Mouse (Mus musculus) brown adipose tissue, adult 24 weeks (tissue): ENCODE measurements around the gene Lpar3. TPM values are rescaled to one million over a fixed set of nuclear protein-coding genes. Genes with fewer than 3 reads are reported as not detected.

ENCODE experiments used
- H3K27ac ChIP-seq: fragments of 200-500 bp; replicated peaks from 2 replicates; pipeline ENCODE4 v1.5.1; 2012; ENCODE audit warnings: low read depth, mild to moderate bottlenecking, low read length
- H3K4me1 ChIP-seq: fragments of 200-500 bp; 2 replicates; pipeline ENCODE4 v1.6.1; 2012; ENCODE audit warnings: low read length, mixed read lengths; ENCODE audit not compliant: control insufficient read depth, insufficient read depth, insufficient read length
- H3K4me3 ChIP-seq: fragments of 200-500 bp; 2 replicates; pipeline ENCODE4 v1.5.1; 2012; ENCODE audit warnings: low read depth, mild to moderate bottlenecking, low read length, moderate library complexity; ENCODE audit not compliant: insufficient read depth
- polyA plus RNA-seq: library from polyadenylated mRNA; stranded (reverse); fragments of >200 nt; gene quantifications from 2 replicates; pipeline ENCODE4 v1.2.4, GENCODE M21; 2012; ENCODE audit not compliant: missing spikeins, insufficient read depth, insufficient read length

Lpar3 gene
- polyA plus RNA-seq, 1 experiment: not detected

DNA sequence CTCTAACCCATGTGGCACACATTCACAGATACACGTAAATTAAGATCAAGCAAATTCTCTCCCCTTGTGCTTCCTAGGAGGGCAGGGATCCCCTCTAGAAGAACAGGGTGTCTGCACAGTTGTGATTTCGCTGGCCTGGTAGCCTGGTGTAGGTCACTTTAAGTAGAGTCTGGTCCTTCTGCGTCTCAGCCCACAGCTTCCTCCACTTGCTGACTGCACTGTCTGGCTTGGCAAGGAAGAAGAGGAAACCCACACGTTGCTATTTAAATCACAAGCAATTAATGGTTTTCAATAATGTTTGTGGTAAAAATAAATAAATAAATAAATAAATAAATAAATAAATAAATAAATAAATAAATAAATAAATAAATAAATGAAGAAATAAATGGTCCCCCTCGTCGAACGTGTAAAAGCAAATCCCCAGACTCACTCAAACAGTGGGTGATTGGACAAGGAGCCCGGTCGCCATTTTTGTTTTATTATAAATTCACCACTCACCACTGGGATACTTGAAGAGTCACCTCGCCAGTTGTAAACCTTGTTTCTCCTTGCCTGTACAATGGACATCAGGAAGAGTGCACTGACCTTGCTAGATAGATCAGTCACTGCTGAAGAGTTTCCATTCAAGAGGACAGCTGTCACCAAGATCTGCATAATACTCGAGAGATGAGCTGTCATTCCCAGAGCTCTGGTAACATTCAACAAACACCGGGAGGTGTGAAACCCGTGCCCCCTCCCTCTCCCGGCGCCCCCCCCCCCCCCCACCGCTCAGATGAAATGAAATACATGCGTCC, 106.2 kb downstream of the Lpar3 start:
- Histone ChIP-seq H3K4me3 (no peak overlapping the region), H3K27ac (no peak overlapping the region), H3K4me1 (no peaks in the 10 kb centered on the region)

DNA sequence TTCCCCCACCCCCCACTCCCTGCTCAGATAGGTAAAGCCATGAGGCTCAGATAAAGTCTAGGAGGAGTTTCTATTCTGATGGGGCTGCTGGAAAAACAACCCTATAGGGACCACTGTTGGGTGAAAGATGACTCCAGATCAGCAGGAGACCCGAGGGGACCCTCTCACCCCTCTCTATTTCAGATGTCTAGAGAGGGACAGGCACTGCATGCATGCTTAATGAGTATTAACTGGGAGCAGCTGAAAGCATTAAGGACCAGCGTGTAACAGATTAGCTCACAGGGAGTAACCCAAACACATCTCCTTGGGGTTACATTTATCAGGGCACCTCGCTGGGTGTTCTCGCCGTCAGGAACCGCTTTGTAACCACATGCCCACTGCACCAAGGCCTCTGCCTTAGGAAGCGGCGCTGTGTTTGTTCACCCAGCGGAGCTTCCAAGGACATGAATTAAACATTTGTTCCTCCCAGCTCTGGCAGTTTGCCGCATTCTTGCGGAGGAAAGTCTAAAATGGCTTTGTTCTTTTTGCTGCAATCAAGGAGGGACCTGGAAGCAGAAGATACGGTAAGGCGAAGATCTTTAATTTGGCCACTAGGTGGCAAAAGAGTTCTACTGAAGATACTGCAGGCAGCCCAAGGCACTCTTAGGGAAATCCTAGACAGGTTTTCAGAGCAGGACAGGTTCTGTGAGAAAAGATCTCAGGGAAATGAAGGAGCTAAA, 106.9 kb downstream of the Lpar3 start:
- Histone ChIP-seq H3K4me3 (peak overlapping the region; percentile 36), H3K27ac (no peak overlapping the region), H3K4me1 (no peaks in the 10 kb centered on the region)

DNA sequence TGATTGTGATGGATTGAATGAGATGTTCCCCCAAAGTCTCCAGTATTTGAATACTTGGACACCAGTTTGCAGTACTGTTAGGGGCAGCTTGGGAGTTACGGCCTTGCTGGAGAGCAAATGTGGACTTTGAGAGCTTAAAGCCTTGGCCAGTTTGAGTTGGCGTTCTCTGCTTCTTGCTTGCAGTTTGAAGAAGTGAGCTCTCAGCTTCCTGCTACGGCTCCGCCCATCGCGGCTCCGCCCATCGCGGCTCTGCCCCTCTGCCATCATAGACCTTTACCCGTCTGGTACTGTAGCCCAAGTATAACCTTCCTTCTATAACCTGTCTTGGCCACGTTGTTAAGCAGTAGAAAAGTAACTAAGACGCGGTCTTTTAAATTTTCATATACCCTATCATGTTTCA, 108.0 kb downstream of the Lpar3 start:
- no peak overlapping the region for H3K27ac ChIP-seq
- no peak overlapping the region for H3K4me3 ChIP-seq
- no peaks in the 10 kb centered on the region for H3K4me1 ChIP-seq

DNA sequence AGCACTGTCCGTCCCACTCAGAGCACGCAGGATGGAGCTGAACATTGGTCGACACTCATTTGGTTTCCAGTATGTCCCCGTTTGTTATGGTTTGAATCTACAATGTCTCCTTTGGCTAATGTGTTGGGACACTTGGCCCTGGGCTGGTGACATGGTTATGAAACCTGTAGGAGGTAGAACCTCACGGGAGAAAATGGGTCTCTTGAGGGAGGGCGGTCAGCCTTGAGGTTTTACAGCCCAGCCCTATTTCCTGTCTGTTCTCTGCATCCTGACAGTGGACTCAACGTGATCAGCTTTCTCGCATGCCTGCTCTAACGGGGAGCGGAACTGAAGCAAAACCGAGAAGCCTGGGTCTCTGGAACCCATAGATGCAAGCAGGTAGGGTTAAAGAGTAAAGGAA, 111.1 kb downstream of the Lpar3 start:
- Histone ChIP-seq H3K27ac (no peak overlapping the region), H3K4me3 (no peak overlapping the region), H3K4me1 (no peaks in the 10 kb centered on the region; the same call in 1 of the 2 replicates)

DNA sequence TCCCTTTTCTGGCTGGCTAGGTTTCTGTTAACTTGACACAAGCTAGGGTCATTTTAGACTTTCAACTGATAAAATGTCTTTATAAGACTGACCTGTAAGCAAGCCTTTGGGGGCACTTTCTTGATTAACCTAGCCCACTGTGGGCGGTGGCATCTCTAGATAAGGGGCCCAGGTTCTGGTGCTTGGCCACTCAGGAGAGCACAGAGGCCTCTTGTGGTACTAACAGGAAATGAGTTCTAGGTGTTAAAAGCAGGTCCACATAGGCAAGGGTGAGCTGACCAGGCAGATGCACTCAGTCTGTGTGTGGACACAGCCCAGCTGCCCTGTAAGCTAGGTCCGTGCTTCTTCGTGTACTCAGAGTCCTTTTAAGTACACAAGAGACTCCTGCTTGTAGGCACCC, 112.5 kb downstream of the Lpar3 start:
- H3K4me1 ChIP-seq: no peaks in the 10 kb centered on the region; the same call in 1 of the 2 replicates
- no peak overlapping the region for H3K27ac ChIP-seq
- no peak overlapping the region for H3K4me3 ChIP-seq

DNA sequence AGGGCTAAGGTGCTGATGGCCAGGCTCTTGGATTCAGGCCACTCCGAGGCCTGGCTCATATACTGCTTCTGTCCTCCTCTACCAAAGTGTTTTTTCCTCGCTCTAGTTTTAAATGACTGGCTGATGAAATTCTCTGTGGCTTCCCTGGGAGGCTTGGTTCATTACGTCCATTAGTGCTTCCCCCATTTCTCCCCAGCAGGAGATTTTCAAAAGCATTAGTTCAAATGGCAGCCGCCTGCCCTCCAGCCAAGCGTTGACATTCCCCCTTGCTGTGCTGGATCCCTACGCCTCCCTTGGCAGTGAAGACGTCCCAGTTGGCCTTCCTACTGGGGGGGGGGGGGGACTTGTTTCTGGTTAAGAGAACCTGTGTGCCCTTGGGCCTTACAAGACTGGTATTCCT, 113.3 kb downstream of the Lpar3 start:
- Histone ChIP-seq H3K4me1 (no peaks in the 10 kb centered on the region; the same call in 1 of the 2 replicates), H3K4me3 (no peak overlapping the region), H3K27ac (no peak overlapping the region)

Other genes starting within 250 kb of the Lpar3 start
- 4.4 and 4.5 TPM in 2 replicates for gene Syde2, start 233.1 kb upstream of the Lpar3 start, polyA plus RNA-seq
- gene Wdr63, start 112.8 kb upstream of the Lpar3 start, polyA plus RNA-seq: not detected in 2 replicates
- not detected in 2 replicates for gene Mcoln3, start 103.5 kb upstream of the Lpar3 start, polyA plus RNA-seq
- not detected in 2 replicates for gene Mcoln2, start 71.1 kb upstream of the Lpar3 start, polyA plus RNA-seq
- gene Ssx2ip, start 183.7 kb downstream of the Lpar3 start, polyA plus RNA-seq: 4.0 and 8.6 TPM in 2 replicates
- gene Ctbs, start 228.8 kb downstream of the Lpar3 start, polyA plus RNA-seq: 4.9 and 5.0 TPM in 2 replicates